Mouse (Mus musculus): ENCODE data around the gene Hoxd12. TPM values are rescaled to one million over a fixed set of nuclear protein-coding genes. Genes with fewer than 3 reads are reported as not detected.

Gene Hoxd12
- total and polyA plus RNA-seq, 2 experiments from 2014 or later, result not detected

DNA sequence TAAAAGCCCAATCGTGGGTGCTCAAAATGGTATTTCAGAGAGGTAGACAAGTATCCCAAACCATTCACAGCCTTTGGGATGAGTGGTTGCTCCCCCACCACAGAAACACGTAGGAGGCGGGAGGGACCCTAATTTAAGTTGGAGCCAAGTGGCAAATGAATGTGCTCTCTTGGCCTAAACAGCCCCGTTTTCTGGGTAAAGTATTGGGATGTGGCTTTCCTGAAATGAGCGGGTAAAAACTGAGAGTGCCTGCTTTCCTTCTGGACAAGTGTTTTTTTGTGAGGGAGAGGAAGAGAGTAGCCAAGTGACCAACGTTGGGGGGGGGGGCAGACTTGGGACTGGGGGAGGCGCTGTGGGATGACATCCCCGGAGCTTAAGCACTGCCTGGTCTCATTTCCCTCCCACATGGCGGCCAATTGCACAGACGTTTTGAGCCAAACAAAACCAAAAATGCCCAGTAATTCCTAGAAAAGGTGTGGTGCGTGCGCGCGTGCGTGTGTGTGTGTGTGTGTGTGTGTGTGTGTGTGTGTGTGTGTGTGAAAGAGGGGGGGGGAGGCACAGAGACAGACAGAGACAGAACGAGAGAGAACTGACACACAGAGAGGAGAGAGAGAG is 36.2 kb downstream of the Hoxd12 start:
- DNase-seq (ENCODE audit: low spot score) (no peak), ATAC-seq (no peak)
- no peaks in the 10 kb centered on the region for H3K36me3 ChIP-seq (ENCODE audit: insufficient read depth, low read length)
- H3K27me3 ChIP-seq (ENCODE audit: insufficient read depth, low read length), result peaks cover 89% of the 10 kb centered on the region
- H3K27ac ChIP-seq, result no peak overlapping the region
- no peak for TF ChIP-seq CTCF (IDR thresholded peaks at IDR 0.05; ENCODE audit: low read depth)
- no peak overlapping the region for H3K4me2 ChIP-seq (ENCODE audit: low read depth, low read length)
- 1% methylated on average over 16 of the region's 16 CpGs for WGBS
- H3K9ac ChIP-seq (replicated peaks; ENCODE audit: low read length), result no peak overlapping the region
- H3K9me3 ChIP-seq (ENCODE audit: low read length), result no peaks in the 10 kb centered on the region
- H3K4me1 ChIP-seq (ENCODE audit: insufficient read depth, low read length), result no peaks in the 10 kb centered on the region
- no peak overlapping the region; the same call in 1 of the 2 replicates for H3K4me3 ChIP-seq (ENCODE audit: low read length)

DNA sequence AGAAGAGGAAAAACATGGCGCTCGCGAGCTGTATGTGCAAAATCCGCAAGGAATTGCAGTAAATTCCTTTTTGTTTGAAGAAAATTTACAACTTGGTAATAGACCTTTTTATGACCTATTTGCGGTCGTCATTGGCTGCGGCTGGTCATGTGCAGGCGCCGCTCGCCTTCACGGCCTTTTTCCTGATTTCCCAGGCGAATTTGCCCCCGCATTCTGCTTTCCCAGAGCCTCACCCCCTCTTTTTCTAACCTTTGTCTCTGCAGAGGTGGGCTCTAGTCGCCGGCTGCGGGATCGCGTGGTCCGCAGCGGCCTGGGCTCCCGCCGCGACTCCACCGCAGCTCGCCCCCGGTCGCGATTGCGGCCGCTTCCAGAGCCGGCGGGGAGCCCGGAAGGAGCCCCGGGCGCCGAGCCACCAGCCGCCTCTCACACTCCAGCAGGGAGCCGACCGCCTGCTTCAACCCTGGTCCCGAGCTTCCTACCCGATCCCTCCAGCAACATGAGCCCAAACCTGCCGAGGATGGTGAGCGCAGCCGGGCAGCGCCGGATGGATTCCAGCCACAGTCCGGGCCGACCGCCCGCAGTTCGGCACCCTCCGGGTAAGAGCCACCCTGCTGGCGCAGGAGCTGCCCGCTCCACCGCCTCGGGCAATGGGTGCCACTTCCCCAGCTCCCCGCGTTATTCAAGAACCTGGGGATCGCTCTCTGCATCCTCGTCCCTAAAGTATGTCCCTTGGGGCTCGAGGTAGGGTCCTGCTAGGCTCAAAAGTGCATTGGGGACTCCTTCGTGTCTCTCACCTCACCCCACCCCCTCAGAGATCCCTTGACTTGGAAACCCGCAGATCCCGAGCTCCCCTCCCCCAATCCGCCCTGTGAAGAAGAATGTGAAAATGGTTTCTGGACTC is 37.2 kb downstream of the Hoxd12 start, which contains the start of the genes Hoxd3 and Hoxd4:
TSS of gene Hoxd3 (plus strand) at position 207 of the 901 bp plus-strand sequence.
TSS of gene Hoxd4 (plus strand) at position 209 of the 901 bp plus-strand sequence.
- Histone ChIP-seq H3K27ac (peak within 1 kb of the TSS; percentile 20; the same call in 1 of the 2 replicates), H3K4me1 (ENCODE audit: insufficient read depth, low read length) (no peaks in the 10 kb centered on the region), H3K4me2 (ENCODE audit: low read depth, low read length) (peak within 1 kb of the TSS; percentile 34), H3K9ac (replicated peaks; ENCODE audit: low read length) (no peak within 1 kb of the TSS), H3K27me3 (ENCODE audit: insufficient read depth, low read length) (peaks cover 88% of the 10 kb centered on the region), H3K9me3 (ENCODE audit: low read length) (no peaks in the 10 kb centered on the region), H3K4me3 (ENCODE audit: low read length) (peak within 1 kb of the TSS; percentile 25), H3K36me3 (ENCODE audit: insufficient read depth, low read length) (no peaks in the 10 kb centered on the region)
- no peak for DNase-seq (ENCODE audit: low spot score)
- ATAC-seq, result no peak
- under 1% methylated on average over 65 of the region's 65 CpGs for WGBS
- no peak for TF ChIP-seq CTCF (IDR thresholded peaks at IDR 0.05; ENCODE audit: low read depth)

DNA sequence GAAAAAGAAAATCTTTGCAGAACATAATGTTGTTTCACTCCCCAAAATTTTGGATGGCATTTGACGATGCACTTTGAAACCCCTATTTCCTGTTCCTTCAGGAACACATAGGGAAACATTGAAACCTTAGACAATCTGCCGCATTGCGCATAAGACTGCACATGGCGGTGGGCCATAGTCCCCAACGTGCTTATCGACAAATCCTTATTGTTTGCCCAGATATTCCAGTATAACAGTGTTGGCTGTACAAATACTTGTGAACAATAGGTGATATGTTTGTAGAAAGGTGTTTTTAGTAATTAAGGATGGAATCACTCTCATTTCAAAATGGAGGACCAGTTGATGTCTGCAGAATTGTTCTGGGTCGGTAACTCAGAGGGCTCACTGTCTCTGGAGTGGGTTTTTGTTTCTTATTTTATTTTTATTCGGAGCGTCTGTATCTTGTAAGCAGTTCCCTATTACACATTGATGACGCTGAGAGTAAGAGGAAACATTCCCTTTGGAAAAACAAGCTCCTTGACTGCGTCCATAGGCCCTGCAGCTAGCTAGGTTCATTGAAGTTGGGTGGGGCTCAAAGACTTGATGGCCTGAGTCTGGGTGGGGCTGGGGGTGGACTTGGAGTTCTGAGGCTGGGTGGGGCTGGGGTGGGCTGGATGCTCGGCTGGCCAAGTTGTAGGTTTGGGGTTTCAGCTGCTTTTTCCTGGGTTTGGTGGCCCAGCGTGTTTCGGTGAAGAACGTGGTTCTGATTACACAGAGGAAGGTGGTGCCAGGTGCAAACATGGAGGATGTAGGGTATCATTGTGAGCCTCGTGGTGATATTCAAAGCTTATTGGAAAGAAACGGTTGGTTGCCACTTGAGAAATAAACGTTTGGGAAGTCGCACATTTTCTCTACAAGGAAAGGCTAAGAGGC is 38.7 kb downstream of the Hoxd12 start:
- 5% methylated on average over 19 of the region's 19 CpGs for WGBS
- TF ChIP-seq CTCF (IDR thresholded peaks at IDR 0.05; ENCODE audit: low read depth), result no peak
- peaks cover 85% of the 10 kb centered on the region for H3K27me3 ChIP-seq (ENCODE audit: insufficient read depth, low read length)
- no peak overlapping the region for H3K9ac ChIP-seq (replicated peaks; ENCODE audit: low read length)
- no peak overlapping the region for H3K4me3 ChIP-seq (ENCODE audit: low read length)
- H3K4me2 ChIP-seq (ENCODE audit: low read depth, low read length), result no peak overlapping the region
- no peak for ATAC-seq
- no peak for DNase-seq (ENCODE audit: low spot score)
- H3K9me3 ChIP-seq (ENCODE audit: low read length), result no peaks in the 10 kb centered on the region
- no peaks in the 10 kb centered on the region for H3K4me1 ChIP-seq (ENCODE audit: insufficient read depth, low read length)
- no peak overlapping the region for H3K27ac ChIP-seq
- H3K36me3 ChIP-seq (ENCODE audit: insufficient read depth, low read length), result no peaks in the 10 kb centered on the region

DNA sequence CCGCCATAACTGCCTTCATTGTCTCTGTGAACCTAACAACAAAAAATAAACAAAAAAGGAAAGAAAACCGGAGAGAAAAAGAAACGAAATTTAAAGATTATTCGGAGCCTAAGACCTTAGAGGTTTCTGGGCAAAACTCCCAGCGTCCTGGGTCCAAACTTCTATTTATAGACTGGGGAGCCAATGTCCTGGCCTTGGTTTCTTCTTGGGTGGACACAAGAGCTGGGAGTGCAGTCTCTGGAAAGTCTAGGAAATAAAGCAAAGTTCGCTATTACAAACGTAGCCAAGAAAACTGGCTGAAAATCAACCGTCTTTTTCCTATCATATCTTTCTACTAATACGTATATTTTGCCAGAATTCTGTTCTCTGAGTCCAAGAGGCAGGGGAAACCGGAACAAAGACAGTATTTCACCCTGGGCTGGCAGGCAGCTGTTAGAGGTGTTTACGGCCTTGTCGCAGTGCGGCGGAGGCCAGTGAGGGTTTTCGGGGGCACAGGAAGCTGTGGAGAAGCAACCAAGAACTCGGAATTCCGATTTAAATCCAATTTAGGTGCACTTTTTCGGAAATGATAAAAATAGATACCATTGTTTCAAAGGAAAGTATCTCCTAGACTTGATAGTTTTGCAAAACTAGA is 39.5 kb downstream of the Hoxd12 start:
- H3K27me3 ChIP-seq (ENCODE audit: insufficient read depth, low read length), result peaks cover 83% of the 10 kb centered on the region
- ATAC-seq, result no peak
- no peak overlapping the region for H3K9ac ChIP-seq (replicated peaks; ENCODE audit: low read length)
- no peak overlapping the region for H3K27ac ChIP-seq
- no peaks in the 10 kb centered on the region for H3K36me3 ChIP-seq (ENCODE audit: insufficient read depth, low read length)
- no peak for DNase-seq (ENCODE audit: low spot score)
- 9% methylated on average over 18 of the region's 18 CpGs for WGBS
- no peaks in the 10 kb centered on the region for H3K4me1 ChIP-seq (ENCODE audit: insufficient read depth, low read length)
- TF ChIP-seq CTCF (IDR thresholded peaks at IDR 0.05; ENCODE audit: low read depth), result no peak
- H3K4me2 ChIP-seq (ENCODE audit: low read depth, low read length), result no peak overlapping the region
- H3K9me3 ChIP-seq (ENCODE audit: low read length), result no peaks in the 10 kb centered on the region
- no peak overlapping the region for H3K4me3 ChIP-seq (ENCODE audit: low read length)

DNA sequence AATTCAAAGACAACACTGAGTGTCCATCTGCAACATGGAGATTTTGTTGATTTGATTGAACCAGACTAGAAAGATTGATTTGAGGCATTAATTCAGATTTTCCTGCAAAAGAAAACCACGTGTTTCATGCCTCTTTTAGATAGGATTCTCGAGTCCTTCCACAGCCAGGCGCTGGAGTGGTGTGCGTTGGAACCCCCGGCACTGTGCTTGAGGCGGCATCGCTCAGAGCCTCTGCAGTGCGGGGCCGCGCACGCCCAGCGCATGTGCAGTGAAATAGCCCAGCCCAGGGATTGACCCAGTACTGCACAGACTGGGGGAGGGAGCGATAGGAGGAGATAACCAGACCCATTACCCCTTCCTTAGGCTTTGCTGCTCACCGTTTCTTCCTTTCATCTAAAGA is 40.1 kb downstream of the Hoxd12 start:
- no peak overlapping the region for H3K4me2 ChIP-seq (ENCODE audit: low read depth, low read length)

More for the DNA sequence above, 40.1 kb downstream of the Hoxd12 start:
- H3K9me3 ChIP-seq (ENCODE audit: low read length), result no peaks in the 10 kb centered on the region
- peaks cover 82% of the 10 kb centered on the region for H3K27me3 ChIP-seq (ENCODE audit: insufficient read depth, low read length)
- WGBS, result under 1% methylated on average over 14 of the region's 14 CpGs
- no peak for TF ChIP-seq CTCF (IDR thresholded peaks at IDR 0.05; ENCODE audit: low read depth)
- H3K4me3 ChIP-seq (ENCODE audit: low read length), result no peak overlapping the region
- H3K36me3 ChIP-seq (ENCODE audit: insufficient read depth, low read length), result no peaks in the 10 kb centered on the region
- H3K4me1 ChIP-seq (ENCODE audit: insufficient read depth, low read length), result no peaks in the 10 kb centered on the region
- H3K9ac ChIP-seq (replicated peaks; ENCODE audit: low read length), result no peak overlapping the region
- no peak overlapping the region for H3K27ac ChIP-seq
- DNase-seq (ENCODE audit: low spot score) (no peak), ATAC-seq (0 out of 2 replicates have a peak, but pooled peaks have one; percentile 50)
